ENCODE assay signal across 9 mouse cellular contexts in the genomic region with DNA sequence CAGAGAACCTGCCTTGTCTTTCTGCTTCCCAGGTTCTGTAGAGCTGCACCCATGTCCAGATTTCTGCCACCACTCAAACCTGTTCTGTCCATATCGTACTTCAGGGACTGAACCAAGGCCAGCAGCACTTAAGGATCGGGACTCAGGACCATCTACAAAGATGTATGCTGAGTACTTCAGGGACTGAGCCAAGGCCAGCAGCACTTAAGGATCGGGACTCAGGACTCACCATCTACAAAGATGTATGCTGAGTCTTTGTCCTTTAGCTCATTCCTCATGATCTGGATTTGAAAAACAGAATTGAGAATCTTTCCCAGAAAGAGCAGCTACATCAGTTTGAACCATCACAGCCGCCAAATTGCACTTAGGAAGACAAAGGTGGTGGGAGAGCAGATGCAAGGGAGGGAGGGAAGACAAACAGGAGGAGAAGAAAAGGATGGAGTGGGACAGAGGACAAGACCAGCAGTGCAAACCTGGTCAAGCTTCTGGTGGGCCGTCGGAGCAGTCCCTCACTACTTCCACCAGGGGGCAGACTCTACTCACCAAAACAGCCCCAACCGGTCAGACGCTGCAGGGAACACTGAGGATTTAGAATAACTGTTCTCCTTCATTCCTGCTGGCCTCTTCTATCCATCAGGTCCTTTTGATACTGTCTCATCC. TPM values are rescaled to one million over a fixed set of nuclear protein-coding genes. Genes with fewer than 3 reads are reported as not detected.
DNase-seq lines count a peak whose midpoint lies in the region; ATAC-seq and TF ChIP-seq lines count a peak whose summit lies in the region.
"Had no signal": no experiment of that assay in that cellular context is flagged by ENCODE, and none has a peak within 500 bp of the region (broad histone marks: within the 10 kb centered on the region; RNA-seq: fewer than 3 reads in every experiment).

No protein-coding gene starts in this region.

- no peak for TF ChIP-seq EP300 in MEL (IDR thresholded peaks at IDR 0.05; ENCODE audit: low read depth in 1 of 2, low read length in 2 of 2)

- no peaks in the 10 kb centered on the region for H3K79me2 ChIP-seq in MEL (ENCODE audit: control insufficient read depth, insufficient read depth, low read length, poor library complexity)

- DNase-seq in MEL (ENCODE audit: low read depth, low spot score) = peak; percentile 42
- peak; percentile 88 for DNase-seq in forebrain, embryonic 14.5 days (ENCODE audit: low spot score)
- DNase-seq in hindbrain, embryonic 11.5 days (ENCODE audit: low spot score) = peak; percentile 89
- peak; percentile 67 for DNase-seq in layer of hippocampus, adult 9-11 months
- peak; percentile 73 for DNase-seq in lung, postnatal 25 days (ENCODE audit: low spot score)
- DNase-seq in retina, postnatal 7 days (ENCODE audit: low read depth, low spot score) = peak; percentile 69
- peak; percentile 51 to 59 for DNase-seq in urinary bladder, adult 18-20 months (ENCODE audit: low spot score in 2 of 2)

- WGBS in forebrain, embryonic 14.5 days = 29% methylated on average over 8 of the region's 8 CpGs
- 30% methylated on average over 8 of the region's 8 CpGs for WGBS in hindbrain, embryonic 11.5 days

- no peaks in the 10 kb centered on the region for H3K36me3 ChIP-seq in MEL (ENCODE audit: control insufficient read depth in 1 of 2, insufficient read depth in 2 of 2, low read length in 2 of 2)
- H3K36me3 ChIP-seq in forebrain, embryonic 14.5 days (ENCODE audit: control insufficient read depth, insufficient read depth, low read length) = no peaks in the 10 kb centered on the region
- H3K36me3 ChIP-seq in hindbrain, embryonic 11.5 days (ENCODE audit: control insufficient read depth, insufficient read depth, low read length) = no peaks in the 10 kb centered on the region

- peak; percentile 90 for ATAC-seq in cerebellum, adult (ENCODE audit: insufficient number of reproducible peaks, low FRiP score, low TSS enrichment)
- ATAC-seq in forebrain, embryonic 14.5 days = peak; percentile 83
- ATAC-seq in hindbrain, embryonic 11.5 days (ENCODE audit: low FRiP score) = peak; percentile 71; the same call in 1 of the 2 replicates

- H3K4me2 ChIP-seq in forebrain, embryonic 14.5 days (ENCODE audit: low read length) = no peak overlapping the region
- no peak overlapping the region for H3K4me2 ChIP-seq in hindbrain, embryonic 11.5 days (replicated peaks; ENCODE audit: low read depth, low read length)

- no peaks in the 10 kb centered on the region for H3K4me1 ChIP-seq in MEL (ENCODE audit: control insufficient read depth in 1 of 2, insufficient read depth in 2 of 2, low read length in 2 of 2)
- H3K4me1 ChIP-seq in forebrain, embryonic 14.5 days (ENCODE audit: control insufficient read depth, insufficient read depth, low read length) = 0 out of 2 replicates have a peak, but pooled peaks cover 7% of the 10 kb centered on the region
- H3K4me1 ChIP-seq in hindbrain, embryonic 11.5 days (replicated peaks; ENCODE audit: control insufficient read depth, insufficient read depth, low read length) = no peaks in the 10 kb centered on the region

- peak; percentile 72 to 90 (median 77) for TF ChIP-seq CTCF in MEL (IDR thresholded peaks at IDR 0.05 in 2 of 3, conservative IDR thresholded peaks at IDR 0.05 in 1 of 3; ENCODE audit: control insufficient read depth in 1 of 3, insufficient read depth in 1 of 3, low read depth in 2 of 3, low read length in 3 of 3, poor library complexity in 1 of 3, severe bottlenecking in 1 of 3)

- peak; percentile 74 for TF ChIP-seq RAD21 in MEL (IDR thresholded peaks at IDR 0.05; ENCODE audit: low read depth, low read length)

- no peaks in the 10 kb centered on the region for H3K9me3 ChIP-seq in MEL (replicated peaks; ENCODE audit: insufficient read depth, low read length)
- no peaks in the 10 kb centered on the region for H3K9me3 ChIP-seq in forebrain, embryonic 14.5 days (replicated peaks; ENCODE audit: control insufficient read depth, low read length)
- no peaks in the 10 kb centered on the region for H3K9me3 ChIP-seq in hindbrain, embryonic 11.5 days (ENCODE audit: control insufficient read depth, low read length)

- no peaks in the 10 kb centered on the region for H3K27me3 ChIP-seq in MEL (ENCODE audit: control insufficient read depth in 1 of 2, insufficient read depth in 2 of 2, low read length in 2 of 2)
- 0 out of 2 replicates have a peak, but pooled peaks cover 3% of the 10 kb centered on the region for H3K27me3 ChIP-seq in forebrain, embryonic 14.5 days (replicated peaks; ENCODE audit: control insufficient read depth, insufficient read depth, low read length)
- no peaks in the 10 kb centered on the region for H3K27me3 ChIP-seq in hindbrain, embryonic 11.5 days (ENCODE audit: control insufficient read depth, insufficient read depth, low read length)

- H3K4me3 ChIP-seq in MEL (ENCODE audit: control insufficient read depth in 1 of 2, insufficient read depth in 1 of 2, low read depth in 2 of 2, low read length in 2 of 2) = no peak overlapping the region
- no peak overlapping the region for H3K4me3 ChIP-seq in forebrain, embryonic 14.5 days (ENCODE audit: low read depth, low read length)
- no peak overlapping the region for H3K4me3 ChIP-seq in hindbrain, embryonic 11.5 days (ENCODE audit: low read depth, low read length)

- TF ChIP-seq POLR2A in MEL (IDR thresholded peaks at IDR 0.05; ENCODE audit: control insufficient read depth in 1 of 2, insufficient read depth in 1 of 2, low read depth in 1 of 2, low read length in 2 of 2, poor library complexity in 1 of 2) = no peak

- H3K9ac ChIP-seq in MEL (ENCODE audit: control insufficient read depth, low read depth, low read length, poor library complexity, severe bottlenecking) = no peak overlapping the region
- no peak overlapping the region for H3K9ac ChIP-seq in forebrain, embryonic 14.5 days (ENCODE audit: low read length)
- no peak overlapping the region for H3K9ac ChIP-seq in hindbrain, embryonic 11.5 days (ENCODE audit: low read depth, low read length)

- no peak overlapping the region for H3K27ac ChIP-seq in MEL (ENCODE audit: control insufficient read depth, low read depth, low read length)
- no peak overlapping the region for H3K27ac ChIP-seq in forebrain, embryonic 14.5 days (ENCODE audit: low read depth, low read length)
- H3K27ac ChIP-seq in hindbrain, embryonic 11.5 days (ENCODE audit: low read depth, low read length) = no peak overlapping the region

TF ChIP-seq in MEL, 35 proteins besides CTCF, POLR2A, EP300 and RAD21:
- TF ChIP-seq SMC3 (IDR thresholded peaks at IDR 0.05; ENCODE audit: low read depth, low read length) (peak; percentile 64), ZC3H11A (IDR thresholded peaks at IDR 0.05; ENCODE audit: low read depth, low read length) (peak; percentile 51), HCFC1 (IDR thresholded peaks at IDR 0.05; ENCODE audit: low read depth, low read length) (no peak)
TF ChIP-seq in MEL: peak in this region for 2.

RNA-seq across cellular contexts. Expression of a gene that starts 24.7 kb away (rescaled TPM):
- not detected in 2 replicates for total RNA-seq in MEL (2012; rRNA removed)
- polyA plus RNA-seq in MEL (2012; ENCODE audit: insufficient read depth in 1 of 2, insufficient read length in 2 of 2, low read depth in 1 of 2, low replicate concordance in 2 of 2, missing spikeins in 1 of 2) = not detected
- 0.74 TPM in 2 replicates for polyA plus RNA-seq in forebrain, embryonic 14.5 days (2014; fragmentation: Nextera tagmentation; extraction: Ambion mirVana)
- not detected in 2 replicates for polyA plus RNA-seq in hindbrain, embryonic 11.5 days (2014; fragmentation: Nextera tagmentation; extraction: Ambion mirVana)
- polyA plus RNA-seq: heart, embryonic 16.5 days had no signal
